In the genomic region with DNA sequence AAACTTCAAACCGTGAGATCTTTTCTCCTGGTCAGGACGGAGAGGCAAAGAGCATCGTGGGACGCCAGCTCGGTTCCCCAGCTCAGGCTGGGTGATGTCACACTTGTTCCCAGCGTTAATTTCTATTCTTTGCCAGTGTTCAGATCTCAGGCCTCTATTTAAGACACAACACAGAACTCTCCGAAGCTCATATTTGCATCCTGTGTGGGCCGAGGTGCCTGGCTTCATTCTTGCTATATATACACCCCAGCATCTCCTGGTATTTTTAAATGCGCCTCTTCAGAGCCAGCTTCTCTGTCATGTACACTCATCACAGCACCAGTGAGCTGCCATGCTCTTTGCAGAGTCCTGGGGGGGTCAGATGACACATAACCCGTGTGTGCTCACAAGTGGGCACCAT, we compare ENCODE assay signal across 18 mouse cellular contexts.
DNase-seq lines count a peak whose midpoint lies in the region; ATAC-seq and TF ChIP-seq lines count a peak whose summit lies in the region.
"Had no signal": no experiment of that assay in that cellular context is flagged by ENCODE, and none has a peak within 500 bp of the region (broad histone marks: within the 10 kb centered on the region; RNA-seq: fewer than 3 reads in every experiment).

No protein-coding gene starts in this region.

- no peak overlapping the region for H3K4me3 ChIP-seq in midbrain, embryonic 11.5 days (ENCODE audit: low read depth, low read length)
- no peak overlapping the region for H3K4me3 ChIP-seq in midbrain, embryonic 16.5 days (ENCODE audit: low read depth, low read length)
- H3K4me3 ChIP-seq in heart, adult 2 months: no peak overlapping the region
- H3K4me3 ChIP-seq: liver, embryonic 15.5 days; myocyte had no signal

- no peak overlapping the region for H3K27ac ChIP-seq in midbrain, embryonic 11.5 days (ENCODE audit: low read depth, low read length)
- H3K27ac ChIP-seq in midbrain, embryonic 16.5 days (ENCODE audit: low read length): no peak overlapping the region
- no peak overlapping the region for H3K27ac ChIP-seq in heart, adult 2 months
- H3K27ac ChIP-seq: liver, embryonic 15.5 days had no signal

- TF ChIP-seq POLR2A in heart, adult 2 months (IDR thresholded peaks at IDR 0.05; ENCODE audit: insufficient read depth, low read depth, low read length): no peak

- intact Hi-C loops in heart, adult 2 months (cut with DNase I): no loop called here

- H3K36me3 ChIP-seq in midbrain, embryonic 11.5 days (ENCODE audit: control insufficient read depth, insufficient read depth, low read length): no peaks in the 10 kb centered on the region
- H3K36me3 ChIP-seq in midbrain, embryonic 16.5 days (ENCODE audit: control insufficient read depth, insufficient read depth, low read length): no peaks in the 10 kb centered on the region
- H3K36me3 ChIP-seq in heart, adult 2 months (ENCODE audit: control insufficient read depth, insufficient read depth, low read length): no peaks in the 10 kb centered on the region
- H3K36me3 ChIP-seq: liver, embryonic 15.5 days had no signal

- H3K4me2 ChIP-seq in midbrain, embryonic 11.5 days: no peak overlapping the region
- H3K4me2 ChIP-seq in midbrain, embryonic 16.5 days (ENCODE audit: low read length): no peak overlapping the region
- H3K4me2 ChIP-seq: liver, embryonic 15.5 days had no signal

- ATAC-seq in midbrain, embryonic 11.5 days (ENCODE audit: low FRiP score): no peak
- no peak for ATAC-seq in midbrain, embryonic 16.5 days
- ATAC-seq: lung, postnatal 0 days had no signal

- H3K79me2 ChIP-seq in heart, adult 2 months (replicated peaks; ENCODE audit: control insufficient read depth, insufficient read depth, low read length): no peaks in the 10 kb centered on the region

- H3K4me1 ChIP-seq in midbrain, embryonic 11.5 days (ENCODE audit: control insufficient read depth, insufficient read depth, low read length): no peaks in the 10 kb centered on the region
- H3K4me1 ChIP-seq in midbrain, embryonic 16.5 days (ENCODE audit: control insufficient read depth, insufficient read depth, low read length): no peaks in the 10 kb centered on the region
- peaks cover 2% of the 10 kb centered on the region for H3K4me1 ChIP-seq in heart, adult 2 months (ENCODE audit: control insufficient read depth, insufficient read depth, low read length)
- H3K4me1 ChIP-seq: liver, embryonic 15.5 days had no signal

- no peak for TF ChIP-seq EP300 in heart, adult 2 months (IDR thresholded peaks at IDR 0.05; ENCODE audit: insufficient read depth, low read depth, low read length)

- H3K9me3 ChIP-seq in midbrain, embryonic 11.5 days (ENCODE audit: control insufficient read depth, low read length): no peaks in the 10 kb centered on the region
- H3K9me3 ChIP-seq in midbrain, embryonic 16.5 days (replicated peaks; ENCODE audit: control insufficient read depth, low read length, poor library complexity, severe bottlenecking): no peaks in the 10 kb centered on the region
- H3K9me3 ChIP-seq: liver, embryonic 15.5 days had no signal

- peak; percentile 33 for DNase-seq in midbrain, embryonic 11.5 days (ENCODE audit: low spot score, missing footprints)
- peak; percentile 53 to 74 for DNase-seq in left cerebral cortex, adult 18-20 months (ENCODE audit: low spot score in 2 of 2)
- DNase-seq in right cerebral cortex, adult 2 months (ENCODE audit: low spot score in 2 of 2): peak; percentile 69 to 81
- no peak for DNase-seq in gastrocnemius, adult 18-20 months (ENCODE audit: low spot score)
- DNase-seq in heart, adult 2 months: no peak
- DNase-seq in thymus, postnatal 4 days: no peak
- DNase-seq: B cell, adult 2 months; cerebellum, postnatal 36 days; gastrocnemius, postnatal 36 days; kidney, adult 2 months; kidney, postnatal 25 days; layer of hippocampus, postnatal 36 days; midbrain, embryonic 14.5 days; thymus, postnatal 36 days had no signal

- WGBS in midbrain, embryonic 11.5 days: 88% methylated on average over 10 of the region's 10 CpGs
- WGBS in midbrain, embryonic 16.5 days: 85% methylated on average over 10 of the region's 10 CpGs
- 75% methylated on average over 10 of the region's 10 CpGs for WGBS in heart, adult 2 months

- H3K27me3 ChIP-seq in midbrain, embryonic 11.5 days (ENCODE audit: control insufficient read depth, insufficient read depth, low read length): no peaks in the 10 kb centered on the region
- H3K27me3 ChIP-seq in midbrain, embryonic 16.5 days (ENCODE audit: control insufficient read depth, insufficient read depth, low read depth, low read length): no peaks in the 10 kb centered on the region
- no peaks in the 10 kb centered on the region for H3K27me3 ChIP-seq in heart, adult 2 months (ENCODE audit: control insufficient read depth, insufficient read depth, low read length)
- H3K27me3 ChIP-seq: liver, embryonic 15.5 days had no signal

- no peak overlapping the region for H3K9ac ChIP-seq in midbrain, embryonic 11.5 days (ENCODE audit: low read length)
- H3K9ac ChIP-seq in midbrain, embryonic 16.5 days (ENCODE audit: low read depth, low read length): no peak overlapping the region
- H3K9ac ChIP-seq in heart, adult 2 months (ENCODE audit: low read depth, low read length): no peak overlapping the region
- H3K9ac ChIP-seq: liver, embryonic 15.5 days had no signal

- no peak for TF ChIP-seq CTCF in heart, adult 2 months (IDR thresholded peaks at IDR 0.05)

Comparison
In these comparisons a context has a peak if more than half of its experiments do, and no peak if none do; other contexts are left out.
1. DNase-seq: peak in midbrain, embryonic 11.5 days (single experiment), left cerebral cortex, adult 18-20 months (2 of 2) and right cerebral cortex, adult 2 months (2 of 2); none in gastrocnemius, adult 18-20 months (single experiment), heart, adult 2 months (0 of 2) and thymus, postnatal 4 days (single experiment).